Mouse (Mus musculus): Measurements from ENCODE around the gene Rab3gap1. TPM values are rescaled to one million over a fixed set of nuclear protein-coding genes. Genes with fewer than 3 reads are reported as not detected.

The Rab3gap1 gene
- total and polyA plus RNA-seq, 3 experiments, result 25.8 to 62.3 (median 45.5) TPM

GRCm38 (mm10) chr1:127989387-127989786 lies 120.8 kb downstream of the Rab3gap1 start:
- peaks cover 0 to 3% of the 10 kb centered on the region in 2 experiments; a peak in 2 of 4 replicates for H3K36me3 ChIP-seq (ENCODE audit: control insufficient read depth in 1 of 2, insufficient read depth in 2 of 2, low read length in 2 of 2)
- DNase-seq (ENCODE audit: low read depth, low spot score), result no peak
- H3K27ac ChIP-seq (ENCODE audit: control insufficient read depth, low read depth, low read length), result no peak overlapping the region
- H3K79me2 ChIP-seq (ENCODE audit: control insufficient read depth, insufficient read depth, low read length, poor library complexity), result no peaks in the 10 kb centered on the region
- TF ChIP-seq MYC (IDR thresholded peaks at IDR 0.05; ENCODE audit: low read depth, low read length), result no peak
- no peak for TF ChIP-seq HCFC1 (IDR thresholded peaks at IDR 0.05; ENCODE audit: low read depth, low read length)
- TF ChIP-seq E2F4 (IDR thresholded peaks at IDR 0.05; ENCODE audit: borderline replicate concordance, low read depth, low read length), result no peak
- H3K4me1 ChIP-seq (ENCODE audit: control insufficient read depth in 1 of 2, insufficient read depth in 2 of 2, low read length in 2 of 2), result peaks cover under 1 to 3% of the 10 kb centered on the region in 2 experiments; a peak in 2 of 4 replicates
- H3K9me3 ChIP-seq (replicated peaks; ENCODE audit: insufficient read depth, low read length), result no peaks in the 10 kb centered on the region
- no peaks in the 10 kb centered on the region for H3K27me3 ChIP-seq (ENCODE audit: control insufficient read depth in 1 of 2, insufficient read depth in 2 of 2, low read length in 2 of 2)
- H3K4me3 ChIP-seq (ENCODE audit: control insufficient read depth in 1 of 2, insufficient read depth in 1 of 2, low read depth in 2 of 2, low read length in 2 of 2), result no peak overlapping the region
- H3K9ac ChIP-seq (ENCODE audit: control insufficient read depth, low read depth, low read length, poor library complexity, severe bottlenecking), result no peak overlapping the region

DNA sequence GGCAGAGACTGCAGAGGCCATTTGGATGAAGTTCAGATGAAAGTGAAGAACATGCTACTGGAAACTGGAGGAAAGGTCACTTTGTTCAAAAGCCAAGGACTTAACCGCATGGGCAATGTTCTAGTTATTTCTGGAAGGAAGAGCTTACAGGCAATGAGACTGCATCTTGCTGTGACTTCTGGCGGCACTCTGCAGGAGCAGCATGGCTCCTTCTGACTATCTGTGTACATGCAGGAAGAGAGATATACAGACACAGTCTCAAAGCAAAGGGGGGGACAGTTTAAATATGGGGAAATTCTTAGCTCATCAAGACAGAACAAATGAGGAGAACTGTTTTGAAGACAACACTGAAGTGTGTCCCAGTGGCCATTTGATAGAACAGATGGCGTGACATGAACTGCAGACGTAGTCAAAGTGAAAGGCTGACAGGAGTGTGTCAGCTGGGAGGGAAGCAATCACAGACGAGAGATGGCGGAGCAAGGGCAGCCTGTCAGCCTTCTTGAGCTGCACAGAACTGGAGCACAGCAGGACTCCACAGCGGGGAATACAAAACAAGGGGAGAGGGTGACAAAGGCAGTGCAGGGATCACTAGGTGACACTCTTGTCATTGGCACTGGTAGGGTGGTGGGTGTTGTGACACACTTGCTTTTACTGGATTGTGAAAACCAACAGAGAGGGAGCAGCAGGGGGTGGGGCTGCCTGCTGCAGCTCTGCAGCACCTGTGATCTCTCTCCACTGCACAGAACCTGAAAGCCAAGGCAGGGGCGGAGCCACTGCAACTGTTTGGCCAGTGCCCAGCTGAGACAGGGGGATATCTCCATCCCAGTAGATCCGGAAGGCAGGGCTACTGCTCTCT lies 121.5 kb downstream of the Rab3gap1 start:
- Histone ChIP-seq H3K27ac (ENCODE audit: control insufficient read depth, low read depth, low read length) (no peak overlapping the region), H3K79me2 (ENCODE audit: control insufficient read depth, insufficient read depth, low read length, poor library complexity) (no peaks in the 10 kb centered on the region), H3K4me1 (ENCODE audit: control insufficient read depth in 1 of 2, insufficient read depth in 2 of 2, low read length in 2 of 2) (no peaks in the 10 kb centered on the region), H3K9ac (ENCODE audit: control insufficient read depth, low read depth, low read length, poor library complexity, severe bottlenecking) (no peak overlapping the region), H3K36me3 (ENCODE audit: control insufficient read depth in 1 of 2, insufficient read depth in 2 of 2, low read length in 2 of 2) (no peaks in the 10 kb centered on the region; a peak in 1 of 4 replicates), H3K4me3 (ENCODE audit: control insufficient read depth in 1 of 2, insufficient read depth in 1 of 2, low read depth in 2 of 2, low read length in 2 of 2) (no peak overlapping the region), H3K27me3 (ENCODE audit: control insufficient read depth in 1 of 2, insufficient read depth in 2 of 2, low read length in 2 of 2) (no peaks in the 10 kb centered on the region), H3K9me3 (replicated peaks; ENCODE audit: insufficient read depth, low read length) (no peaks in the 10 kb centered on the region)
- no peak for DNase-seq (ENCODE audit: low read depth, low spot score)
- TF ChIP-seq HCFC1 (IDR thresholded peaks at IDR 0.05; ENCODE audit: low read depth, low read length) (no peak), CHD2 (IDR thresholded peaks at IDR 0.05; ENCODE audit: low read length) (no peak), USF2 (IDR thresholded peaks at IDR 0.05; ENCODE audit: borderline replicate concordance in 1 of 2, insufficient read depth in 1 of 2, low read depth in 1 of 2, low read length in 2 of 2) (no peak), ETS1 (IDR thresholded peaks at IDR 0.05; ENCODE audit: low read depth, low read length) (no peak), ZMIZ1 (IDR thresholded peaks at IDR 0.05; ENCODE audit: low read depth, low read length) (no peak), GABPA (IDR thresholded peaks at IDR 0.05; ENCODE audit: low read depth, low read length) (no peak)

Other genes starting within 250 kb of the Rab3gap1 start
- not detected in 2 replicates for gene Tmem163, start 189.2 kb upstream of the Rab3gap1 start, total RNA-seq (2012; rRNA removed)
- not detected for gene Tmem163, start 189.2 kb upstream of the Rab3gap1 start, polyA plus RNA-seq (2012; ENCODE audit: insufficient read depth in 1 of 2, insufficient read length in 2 of 2, low read depth in 1 of 2, low replicate concordance in 2 of 2, missing spikeins in 1 of 2)
- 3.9 and 4.4 TPM in 2 replicates for gene Acmsd, start 139.4 kb upstream of the Rab3gap1 start, total RNA-seq (2012; rRNA removed)
- 1 to 10 TPM in 1 of 2 experiments, not detected in 1; 4.3 TPM for gene Acmsd, start 139.4 kb upstream of the Rab3gap1 start, polyA plus RNA-seq (2012; ENCODE audit: insufficient read depth in 1 of 2, insufficient read length in 2 of 2, low read depth in 1 of 2, low replicate concordance in 2 of 2, missing spikeins in 1 of 2)
- 19.9 and 20.6 TPM in 2 replicates for gene Ccnt2, start 94.6 kb upstream of the Rab3gap1 start, total RNA-seq (2012; rRNA removed)
- 10 to 100 TPM; 26.7 to 31.5 TPM for gene Ccnt2, start 94.6 kb upstream of the Rab3gap1 start, polyA plus RNA-seq (2012; ENCODE audit: insufficient read depth in 1 of 2, insufficient read length in 2 of 2, low read depth in 1 of 2, low replicate concordance in 2 of 2, missing spikeins in 1 of 2)
- gene Map3k19, start 13.7 kb upstream of the Rab3gap1 start, total RNA-seq (2012; rRNA removed), result not detected in 2 replicates
- gene Map3k19, start 13.7 kb upstream of the Rab3gap1 start, polyA plus RNA-seq (2012; ENCODE audit: insufficient read depth in 1 of 2, insufficient read length in 2 of 2, low read depth in 1 of 2, low replicate concordance in 2 of 2, missing spikeins in 1 of 2), result not detected
- gene Zranb3, start 234.3 kb downstream of the Rab3gap1 start, total RNA-seq (2012; rRNA removed), result 4.1 and 4.8 TPM in 2 replicates
- 1 to 10 TPM in 1 of 2 experiments, not detected in 1; 3.9 TPM for gene Zranb3, start 234.3 kb downstream of the Rab3gap1 start, polyA plus RNA-seq (2012; ENCODE audit: insufficient read depth in 1 of 2, insufficient read length in 2 of 2, low read depth in 1 of 2, low replicate concordance in 2 of 2, missing spikeins in 1 of 2)
- 17.7 and 22.2 TPM in 2 replicates for gene R3hdm1, start 234.5 kb downstream of the Rab3gap1 start, total RNA-seq (2012; rRNA removed)
- 100 to 1,000 TPM; 106 to 164 TPM for gene R3hdm1, start 234.5 kb downstream of the Rab3gap1 start, polyA plus RNA-seq (2012; ENCODE audit: insufficient read depth in 1 of 2, insufficient read length in 2 of 2, low read depth in 1 of 2, low replicate concordance in 2 of 2, missing spikeins in 1 of 2)